Mouse (Mus musculus) skeletal muscle tissue, adult 2 months (tissue): ENCODE measurements around the gene Osbpl7.

Source experiments
- DNase-seq: peaks from one replicate; pipeline ENCODE4 v3.0.0-alpha.2; 2012; ENCODE audit warnings: low read depth, low spot score

Osbpl7 gene

GRCm38 (mm10) chr11:97050216-97050943 is at the start of gene Osbpl7:
Gene Osbpl7, plus strand, starts transcription at chr11:97050628.
- peak; percentile 62 for DNase-seq

- DNase-seq = no peak
These were observed 47.3 kb upstream of the Osbpl7 start for GRCm38 (mm10) chr11:97003170-97003569.

GRCm38 (mm10) chr11:97007093-97007794 is 43.2 kb upstream of the Osbpl7 start:
- no peak for DNase-seq

- DNase-seq = no peak
These were observed 41.1 kb upstream of the Osbpl7 start for GRCm38 (mm10) chr11:97009198-97009790.

DNA sequence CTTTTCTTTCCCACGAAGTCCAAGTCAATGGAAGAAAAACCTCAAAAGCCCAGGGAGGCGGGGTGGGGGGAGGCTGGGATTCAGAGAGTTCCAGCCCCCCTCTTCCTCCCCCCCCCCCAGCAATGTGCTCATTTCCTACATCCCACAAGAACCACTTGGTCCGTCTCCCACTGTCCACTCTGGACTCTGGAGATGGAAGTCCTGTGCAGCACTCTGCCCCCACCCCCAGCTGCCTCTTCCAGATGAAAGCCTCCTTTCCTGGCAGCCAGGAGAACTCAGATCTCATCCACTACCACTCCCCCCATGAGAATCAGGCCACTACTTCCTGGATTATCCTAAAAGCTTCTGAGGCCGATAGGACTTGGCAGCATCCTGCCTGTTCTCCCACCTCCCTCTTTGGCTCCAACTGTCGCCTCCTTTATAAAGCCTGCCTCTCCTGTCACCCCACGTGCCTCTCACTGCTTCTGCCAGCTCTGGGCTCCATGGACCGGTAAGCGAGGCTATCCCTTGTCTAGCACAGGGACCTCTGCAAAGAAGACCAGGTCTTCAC is 37.2 kb upstream of the Osbpl7 start, which contains the start of gene Sp6:
Gene Sp6, plus strand, starts transcription at position 274 of the 550 bp plus-strand sequence.
- no peak for DNase-seq

DNA sequence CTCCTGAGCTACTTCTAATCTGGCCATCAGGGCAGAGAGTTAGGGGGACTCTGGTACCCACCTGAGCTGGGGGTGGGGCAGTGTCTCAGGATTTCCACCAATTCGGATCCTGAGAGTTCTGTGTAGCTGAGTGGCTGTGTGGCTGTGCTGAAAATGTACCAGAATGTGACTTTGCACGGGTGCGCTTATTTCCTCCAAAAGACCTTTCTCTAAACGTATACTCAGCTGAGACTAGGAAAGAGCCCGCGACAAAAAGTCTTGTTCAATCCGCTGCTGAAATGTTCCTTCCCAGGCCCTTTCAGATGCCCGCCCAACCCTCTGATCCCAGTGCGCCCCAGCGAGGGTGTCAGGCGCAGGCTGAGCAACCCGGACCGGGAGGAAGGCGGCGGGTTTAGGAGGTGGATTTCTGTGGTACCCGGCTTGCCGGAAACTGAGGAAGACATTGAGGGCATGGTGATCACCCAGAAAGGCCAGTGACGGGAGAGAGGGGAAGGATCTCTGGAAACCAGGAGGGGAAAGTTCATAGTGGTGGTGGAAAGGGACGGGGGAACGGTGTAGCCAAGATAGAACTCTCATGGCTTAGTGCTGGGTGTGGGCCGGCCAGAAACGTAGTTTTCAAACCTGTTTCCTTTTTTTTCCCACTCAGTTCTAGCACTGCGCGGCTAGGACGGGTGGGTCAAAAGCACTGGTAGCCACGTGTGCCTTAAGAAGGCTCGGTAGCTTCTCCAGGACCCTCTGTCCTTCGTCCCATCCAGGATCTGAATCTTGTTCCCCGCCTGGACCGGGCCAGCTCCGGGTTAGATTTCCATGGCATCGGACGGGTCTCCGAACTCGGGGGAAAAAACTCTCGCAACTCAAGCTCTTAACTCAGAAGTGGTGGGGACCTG is 32.5 kb upstream of the Osbpl7 start:
- no peak for DNase-seq

DNA sequence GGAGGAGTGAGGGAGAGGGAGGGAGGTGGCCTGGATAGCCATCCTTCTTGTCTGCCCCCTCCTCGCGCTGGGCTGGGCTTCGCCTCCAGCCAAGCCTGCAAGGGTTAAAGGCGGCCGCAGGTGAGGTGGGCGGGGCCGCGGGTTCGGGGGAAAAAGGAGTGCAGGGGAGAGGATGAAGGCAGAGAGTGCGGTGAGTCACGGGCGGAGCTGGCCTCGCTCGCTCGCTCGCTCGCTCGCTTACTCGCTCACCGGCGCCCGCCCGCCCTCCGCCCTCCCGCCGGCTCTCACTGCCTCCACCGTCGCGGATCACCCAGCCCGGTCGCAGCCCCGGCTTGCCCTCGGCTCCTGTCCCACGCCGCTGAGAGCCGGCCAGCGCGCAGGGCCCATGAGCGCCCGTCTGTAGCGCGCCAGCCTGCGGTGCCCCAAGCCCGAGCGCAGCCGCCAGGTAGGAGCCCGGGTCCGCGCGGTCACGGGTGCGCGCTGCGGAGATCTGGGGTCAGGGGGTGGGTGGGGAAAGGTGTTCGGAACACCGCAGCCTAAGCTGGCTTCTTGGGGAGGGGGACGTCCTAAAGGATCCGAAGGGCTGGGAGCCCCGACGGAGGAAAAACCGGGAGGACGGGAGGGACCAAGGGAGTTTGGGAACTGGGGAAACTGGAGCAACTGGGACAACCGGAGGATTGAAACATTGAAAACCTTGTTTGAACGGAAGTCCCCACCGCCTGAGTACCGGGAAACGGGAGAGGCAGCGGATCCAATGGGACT is 31.7 kb upstream of the Osbpl7 start:
- no peak for DNase-seq

- no peak for DNase-seq
These were observed 31.1 kb upstream of the Osbpl7 start for GRCm38 (mm10) chr11:97019345-97019708.

DNA sequence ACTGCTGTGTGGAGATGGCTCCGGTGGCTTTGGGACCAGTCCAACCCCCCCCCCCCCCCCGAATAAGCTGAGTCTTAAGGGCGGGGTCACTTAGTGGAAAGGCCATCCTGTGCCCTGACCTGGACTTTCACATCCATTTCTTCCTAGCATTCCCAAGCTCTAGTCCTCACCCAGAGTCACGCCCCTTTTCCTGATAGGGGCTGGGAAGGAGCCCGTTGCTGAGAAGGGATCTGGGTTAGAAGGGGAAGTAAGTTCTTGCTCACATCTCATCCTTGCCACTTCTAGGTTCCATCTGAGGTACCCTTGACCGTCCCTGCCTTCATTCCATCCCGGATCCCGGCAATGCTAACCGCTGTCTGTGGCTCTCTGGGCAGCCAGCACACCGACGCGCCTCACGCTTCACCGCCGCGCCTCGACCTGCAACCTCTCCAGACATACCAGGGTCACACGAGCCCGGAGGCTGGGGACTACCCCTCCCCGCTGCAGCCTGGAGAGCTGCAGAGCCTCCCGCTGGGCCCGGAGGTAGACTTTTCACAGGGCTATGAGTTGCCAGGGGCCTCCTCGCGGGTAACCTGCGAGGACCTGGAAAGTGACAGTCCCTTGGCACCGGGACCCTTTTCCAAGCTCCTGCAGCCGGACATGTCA is 29.2 kb upstream of the Osbpl7 start:
- DNase-seq = no peak

GRCm38 (mm10) chr11:97021873-97022484 is 28.4 kb upstream of the Osbpl7 start:
- peak; percentile 34 for DNase-seq

- DNase-seq = no peak
These were observed 25.5 kb upstream of the Osbpl7 start for GRCm38 (mm10) chr11:97024977-97025376.

GRCm38 (mm10) chr11:97025721-97026344 is 24.6 kb upstream of the Osbpl7 start:
- DNase-seq = peak; percentile 81

GRCm38 (mm10) chr11:97029686-97030417 is 20.6 kb upstream of the Osbpl7 start, which contains the start of gene Scrn2:
Gene Scrn2, plus strand, starts transcription at chr11:97029938.
- peak; percentile 73 for DNase-seq

DNA sequence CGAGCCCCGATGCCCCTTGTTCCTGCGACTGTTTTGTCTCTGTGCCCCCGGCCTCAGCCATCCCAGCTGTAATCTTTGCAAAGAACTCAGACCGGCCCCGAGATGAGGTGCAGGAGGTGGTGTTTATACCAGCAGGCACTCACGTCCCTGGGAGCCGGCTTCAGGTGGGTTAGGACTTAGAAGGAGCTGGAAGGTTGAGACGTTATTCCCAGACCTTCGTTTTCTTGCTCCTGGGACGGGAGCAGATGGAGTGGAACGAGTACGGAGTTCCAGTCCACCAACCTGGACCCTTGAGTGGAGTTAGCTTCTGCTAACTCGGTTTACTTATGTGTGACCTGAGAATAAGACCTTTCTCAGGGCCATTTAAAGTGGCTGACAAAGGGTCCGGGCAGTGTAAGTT is 20.0 kb upstream of the Osbpl7 start:
- no peak for DNase-seq

DNA sequence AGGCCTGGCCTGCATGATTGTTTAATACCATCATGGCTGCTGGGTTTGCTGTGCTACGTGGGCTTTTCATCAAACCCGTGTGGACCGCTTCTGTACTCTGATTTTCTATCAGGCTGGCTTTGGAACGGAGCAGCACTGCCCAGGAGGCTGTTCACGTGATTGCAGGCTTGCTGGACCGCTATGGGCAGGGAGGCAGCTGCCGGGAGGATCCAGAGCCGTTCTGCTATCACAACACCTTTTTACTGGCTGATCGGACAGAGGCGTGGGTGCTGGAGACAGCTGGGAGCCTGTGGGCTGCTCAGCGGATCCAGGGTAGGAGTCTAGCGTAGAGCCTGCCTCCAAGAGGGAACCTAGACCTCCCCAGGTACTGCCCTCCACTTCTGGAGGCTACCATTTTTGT is 18.5 kb upstream of the Osbpl7 start:
- no peak for DNase-seq

GRCm38 (mm10) chr11:97032499-97032898 is 17.9 kb upstream of the Osbpl7 start:
- no peak for DNase-seq

- DNase-seq = no peak
These were observed 16.6 kb upstream of the Osbpl7 start for GRCm38 (mm10) chr11:97033781-97034180.

DNA sequence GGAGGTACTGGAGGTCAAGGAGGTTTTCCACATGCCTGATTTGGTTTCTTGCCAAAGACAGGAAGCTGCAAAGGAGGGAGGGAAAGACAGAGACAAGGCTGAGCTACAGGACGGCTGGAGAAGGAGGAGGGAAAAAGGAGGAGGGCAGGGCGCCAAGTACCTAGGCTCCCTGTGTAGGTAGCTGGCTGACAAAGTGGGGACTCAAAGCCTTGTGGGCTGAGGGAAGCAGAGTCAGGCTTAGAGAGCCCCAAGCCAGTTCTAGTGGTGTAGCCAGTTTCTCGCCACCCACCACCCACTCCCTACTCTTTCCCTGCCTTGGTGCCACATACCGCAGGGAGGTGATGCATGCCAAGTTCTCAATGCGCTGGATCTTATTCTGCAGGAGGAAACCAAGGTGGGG is 14.3 kb upstream of the Osbpl7 start:
- no peak for DNase-seq

DNA sequence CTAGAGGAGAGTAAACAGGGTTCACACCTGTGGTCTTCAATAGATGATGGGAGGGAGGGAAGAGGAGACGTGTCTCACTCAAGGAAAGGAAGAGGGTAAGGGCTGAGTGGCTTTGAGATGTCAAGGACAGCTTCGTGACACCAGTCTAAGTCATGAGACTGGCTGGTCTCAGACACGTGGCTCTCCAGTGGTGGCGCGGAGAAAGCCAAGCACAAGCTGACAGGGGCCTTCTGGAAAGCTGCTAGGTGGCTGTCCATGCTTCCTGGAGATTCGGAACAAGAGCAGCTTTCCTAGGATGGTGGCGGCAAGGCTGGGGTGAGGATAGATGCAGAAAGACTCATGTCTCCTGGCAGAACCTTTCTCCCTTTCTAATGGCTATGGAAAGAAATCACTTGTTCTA is 11.5 kb upstream of the Osbpl7 start:
- no peak for DNase-seq
